Mouse (Mus musculus) forebrain, embryonic 10.5 days (tissue): ENCODE measurements at regions not wholly inside any gene's neighbourhood (a gene's known extent, or its start where the extent isn't known, plus 50 kb on each side); places are given as distances from the start of the nearest gene placed in this dataset.

Experiments used
- DNase-seq: peaks from one replicate; pipeline ENCODE4 v3.0.0-alpha.2; 2017; ENCODE audit warnings: low spot score; ENCODE audit errors: extremely low spot score
- H3K27ac ChIP-seq: fragments of 300-500 bp; sonication (generic); 2 replicates; pipeline ENCODE4 v1.5.1; 2016; ENCODE audit warnings: mild to moderate bottlenecking
- H3K27me3 ChIP-seq: fragments of 300-500 bp; sonication (generic); 2 replicates; pipeline ENCODE4 v1.6.1; 2016; ENCODE audit warnings: mild to moderate bottlenecking; ENCODE audit not compliant: poor library complexity, severe bottlenecking
- H3K36me3 ChIP-seq: fragments of 300-500 bp; sonication (generic); replicated peaks from 2 replicates; pipeline ENCODE4 v1.6.1; 2016; ENCODE audit warnings: mild to moderate bottlenecking, moderate library complexity
- H3K4me1 ChIP-seq: fragments of 300-500 bp; sonication (generic); 2 replicates; pipeline ENCODE4 v1.6.1; 2016
- H3K4me3 ChIP-seq: fragments of 300-500 bp; sonication (generic); 2 replicates; pipeline ENCODE4 v1.5.1; 2016; ENCODE audit warnings: mild to moderate bottlenecking, moderate library complexity
- H3K9me3 ChIP-seq: fragments of 300-500 bp; sonication (generic); 2 replicates; pipeline ENCODE4 v1.6.1; 2016; ENCODE audit warnings: mild to moderate bottlenecking, moderate library complexity
- WGBS: fragments of 180-500 bp; shearing (Covaris S2); methylation state at CpG from one replicate; pipeline ENCODE4 v1.1.7; 2016; 5-methylcytosine and 5-hydroxymethylcytosine counted together

GRCm38 (mm10) chr15:93715443-93715842 lies 119.8 kb upstream of the Prickle1 start:
- 87% methylated on average over 4 of the region's 4 CpGs for WGBS
- Histone ChIP-seq H3K36me3 (no peaks in the 10 kb centered on the region), H3K27me3 (no peaks in the 10 kb centered on the region), H3K27ac (no peak overlapping the region), H3K9me3 (no peaks in the 10 kb centered on the region), H3K4me1 (0 out of 2 replicates have a peak, but pooled peaks cover 3% of the 10 kb centered on the region), H3K4me3 (no peak overlapping the region)
- DNase-seq, result no peak

GRCm38 (mm10) chr15:93713428-93713827 lies 117.7 kb upstream of the Prickle1 start:
- Histone ChIP-seq H3K36me3 (no peaks in the 10 kb centered on the region), H3K9me3 (no peaks in the 10 kb centered on the region), H3K4me3 (no peak overlapping the region), H3K27me3 (no peaks in the 10 kb centered on the region), H3K4me1 (0 out of 2 replicates have a peak, but pooled peaks cover 3% of the 10 kb centered on the region), H3K27ac (no peak overlapping the region)
- DNase-seq, result no peak
- 91% methylated on average over 7 of the region's 7 CpGs for WGBS

- Histone ChIP-seq H3K4me3 (no peak overlapping the region), H3K9me3 (no peaks in the 10 kb centered on the region), H3K27ac (no peak overlapping the region), H3K4me1 (0 out of 2 replicates have a peak, but pooled peaks cover 3% of the 10 kb centered on the region), H3K27me3 (no peaks in the 10 kb centered on the region), H3K36me3 (no peaks in the 10 kb centered on the region)
- WGBS, result 86% methylated on average over 10 of the region's 10 CpGs
- DNase-seq, result no peak
These were observed 116.9 kb upstream of the Prickle1 start for GRCm38 (mm10) chr15:93712594-93712993.

GRCm38 (mm10) chr15:93711150-93711784 lies 115.6 kb upstream of the Prickle1 start:
- Histone ChIP-seq H3K9me3 (no peaks in the 10 kb centered on the region), H3K27ac (no peak overlapping the region), H3K36me3 (no peaks in the 10 kb centered on the region), H3K4me3 (no peak overlapping the region), H3K27me3 (no peaks in the 10 kb centered on the region), H3K4me1 (0 out of 2 replicates have a peak, but pooled peaks cover 3% of the 10 kb centered on the region)
- DNase-seq, result no peak
- 92% methylated on average over 13 of the region's 13 CpGs for WGBS

GRCm38 (mm10) chr15:93710493-93711149 lies 114.9 kb upstream of the Prickle1 start:
- H3K4me3 ChIP-seq, result no peak overlapping the region
- WGBS, result 92% methylated on average over 15 of the region's 15 CpGs
- H3K36me3 ChIP-seq, result no peaks in the 10 kb centered on the region
- H3K4me1 ChIP-seq, result 0 out of 2 replicates have a peak, but pooled peaks cover 2% of the 10 kb centered on the region
- no peak overlapping the region for H3K27ac ChIP-seq
- H3K27me3 ChIP-seq, result no peaks in the 10 kb centered on the region
- no peaks in the 10 kb centered on the region for H3K9me3 ChIP-seq
- no peak for DNase-seq

GRCm38 (mm10) chr15:93706366-93706930 lies 110.8 kb upstream of the Prickle1 start:
- H3K9me3 ChIP-seq, result no peaks in the 10 kb centered on the region
- H3K27me3 ChIP-seq, result no peaks in the 10 kb centered on the region
- no peak overlapping the region for H3K4me3 ChIP-seq
- H3K36me3 ChIP-seq, result no peaks in the 10 kb centered on the region
- no peak overlapping the region for H3K27ac ChIP-seq
- 80% methylated on average over 11 of the region's 11 CpGs for WGBS
- H3K4me1 ChIP-seq, result peaks cover under 1% of the 10 kb centered on the region; the same call in 1 of the 2 replicates
- DNase-seq, result no peak

- Histone ChIP-seq H3K4me3 (no peak overlapping the region), H3K27me3 (no peaks in the 10 kb centered on the region), H3K36me3 (no peaks in the 10 kb centered on the region), H3K27ac (no peak overlapping the region), H3K4me1 (peaks cover 7% of the 10 kb centered on the region), H3K9me3 (no peaks in the 10 kb centered on the region)
- no peak for DNase-seq
- 89% methylated on average over 4 of the region's 4 CpGs for WGBS
These were observed 110.0 kb upstream of the Prickle1 start for GRCm38 (mm10) chr15:93705651-93706050.

- Histone ChIP-seq H3K27ac (no peak overlapping the region), H3K4me3 (no peak overlapping the region), H3K27me3 (no peaks in the 10 kb centered on the region), H3K36me3 (no peaks in the 10 kb centered on the region), H3K4me1 (peaks cover 7% of the 10 kb centered on the region), H3K9me3 (no peaks in the 10 kb centered on the region)
- 84% methylated on average over 1 of the region's 1 CpGs for WGBS
- DNase-seq, result no peak
These were observed 109.4 kb upstream of the Prickle1 start for GRCm38 (mm10) chr15:93705109-93705508.

GRCm38 (mm10) chr15:93701017-93701416 lies 105.3 kb upstream of the Prickle1 start:
- H3K4me3 ChIP-seq, result no peak overlapping the region
- WGBS, result 79% methylated on average over 10 of the region's 10 CpGs
- no peaks in the 10 kb centered on the region for H3K27me3 ChIP-seq
- no peak overlapping the region; the same call in 1 of the 2 replicates for H3K27ac ChIP-seq
- no peaks in the 10 kb centered on the region for H3K9me3 ChIP-seq
- no peak for DNase-seq
- no peaks in the 10 kb centered on the region for H3K36me3 ChIP-seq
- peaks cover 21% of the 10 kb centered on the region for H3K4me1 ChIP-seq

- H3K36me3 ChIP-seq, result no peaks in the 10 kb centered on the region
- no peak overlapping the region for H3K4me3 ChIP-seq
- no peaks in the 10 kb centered on the region for H3K9me3 ChIP-seq
- H3K4me1 ChIP-seq, result peaks cover 21% of the 10 kb centered on the region
- H3K27me3 ChIP-seq, result no peaks in the 10 kb centered on the region
- 71% methylated on average over 9 of the region's 9 CpGs for WGBS
- no peak overlapping the region for H3K27ac ChIP-seq
- no peak for DNase-seq
These were observed 104.3 kb upstream of the Prickle1 start for GRCm38 (mm10) chr15:93699971-93700370.

- H3K27me3 ChIP-seq, result no peaks in the 10 kb centered on the region
- no peaks in the 10 kb centered on the region for H3K36me3 ChIP-seq
- no peak overlapping the region for H3K27ac ChIP-seq
- WGBS, result 39% methylated on average over 10 of the region's 10 CpGs
- H3K4me1 ChIP-seq, result peaks cover 21% of the 10 kb centered on the region
- H3K9me3 ChIP-seq, result no peaks in the 10 kb centered on the region
- no peak for DNase-seq
- H3K4me3 ChIP-seq, result no peak overlapping the region
These were observed 102.6 kb upstream of the Prickle1 start for GRCm38 (mm10) chr15:93698182-93698822.

GRCm38 (mm10) chr15:93690717-93691116 lies 95.0 kb upstream of the Prickle1 start:
- 91% methylated on average over 6 of the region's 6 CpGs for WGBS
- DNase-seq, result no peak
- Histone ChIP-seq H3K27ac (no peak overlapping the region), H3K36me3 (no peaks in the 10 kb centered on the region), H3K9me3 (no peaks in the 10 kb centered on the region), H3K4me3 (no peak overlapping the region), H3K4me1 (no peaks in the 10 kb centered on the region), H3K27me3 (no peaks in the 10 kb centered on the region)

- H3K4me3 ChIP-seq, result no peak overlapping the region
- H3K27ac ChIP-seq, result no peak overlapping the region
- no peaks in the 10 kb centered on the region for H3K9me3 ChIP-seq
- H3K36me3 ChIP-seq, result no peaks in the 10 kb centered on the region
- no peaks in the 10 kb centered on the region for H3K27me3 ChIP-seq
- DNase-seq, result no peak
- H3K4me1 ChIP-seq, result no peaks in the 10 kb centered on the region
- 91% methylated on average over 10 of the region's 10 CpGs for WGBS
These were observed 94.3 kb upstream of the Prickle1 start for GRCm38 (mm10) chr15:93690011-93690410.
